Mouse (Mus musculus): ENCODE data around the gene Arl4c.

GRCm38 (mm10) chr1:88750126-88750525, 48.1 kb upstream of the Arl4c start:
- TF ChIP-seq CTCF (IDR thresholded peaks at IDR 0.05; ENCODE audit: borderline replicate concordance, control insufficient read depth, extremely low read depth, insufficient read depth, low read length, poor library complexity) (no peak), POLR2A (IDR thresholded peaks at IDR 0.05; ENCODE audit: control insufficient read depth, extremely low read depth, insufficient read depth, low read length, poor library complexity) (no peak)

All from thymus, adult 2 months (tissue).